Mouse (Mus musculus): ENCODE results near the gene Lpar2. TPM values are rescaled to one million over a fixed set of nuclear protein-coding genes. Genes with fewer than 3 reads are reported as not detected.

The Lpar2 gene
- polyA plus RNA-seq, 1 experiment from 2014 or later, result 0.06 TPM

- no peak for ATAC-seq (ENCODE audit: insufficient read depth)
- no peaks in the 10 kb centered on the region for H3K9me3 ChIP-seq (replicated peaks)
- WGBS (ENCODE audit: insufficient replicate concordance), result 78% methylated on average over 5 of the region's 5 CpGs
- H3K27ac ChIP-seq (replicated peaks), result no peak overlapping the region
- H3K27me3 ChIP-seq, result no peaks in the 10 kb centered on the region
- H3K4me3 ChIP-seq (replicated peaks), result no peak overlapping the region
- H3K36me3 ChIP-seq (replicated peaks), result peaks cover 66% of the 10 kb centered on the region
- peaks cover 19% of the 10 kb centered on the region for H3K4me1 ChIP-seq (replicated peaks)
- no peak overlapping the region for H3K4me2 ChIP-seq
- no peak overlapping the region for H3K9ac ChIP-seq
Measured at GRCm38 (mm10) chr8:69807236-69807635, 15.0 kb upstream of the Lpar2 start.

GRCm38 (mm10) chr8:69808094-69808863 is 13.9 kb upstream of the Lpar2 start, which contains the start of gene Gmip:
Gmip (plus strand) TSS chr8:69808679.
- 5% methylated on average over 24 of the region's 28 CpGs for WGBS (ENCODE audit: insufficient replicate concordance)
- H3K9me3 ChIP-seq (replicated peaks), result no peaks in the 10 kb centered on the region
- H3K27me3 ChIP-seq, result no peaks in the 10 kb centered on the region
- peak within 1 kb of the TSS; percentile 87 for H3K4me2 ChIP-seq
- H3K4me3 ChIP-seq (replicated peaks), result peak within 1 kb of the TSS; percentile 62
- H3K27ac ChIP-seq (replicated peaks), result peak within 1 kb of the TSS; percentile 10; the same call in 1 of the 2 replicates
- H3K36me3 ChIP-seq (replicated peaks), result peaks cover 56% of the 10 kb centered on the region
- peak; percentile 75 for ATAC-seq (ENCODE audit: insufficient read depth)
- peak within 1 kb of the TSS; percentile 48 for H3K9ac ChIP-seq
- H3K4me1 ChIP-seq (replicated peaks), result peaks cover 19% of the 10 kb centered on the region

- under 1% methylated on average over 23 of the region's 23 CpGs for WGBS (ENCODE audit: insufficient replicate concordance)
- H3K36me3 ChIP-seq (replicated peaks), result peaks cover 49% of the 10 kb centered on the region
Measured at GRCm38 (mm10) chr8:69808864-69809403, 13.3 kb upstream of the Lpar2 start.

GRCm38 (mm10) chr8:69809820-69810219 is 12.4 kb upstream of the Lpar2 start:
- Histone ChIP-seq H3K9ac (no peak overlapping the region), H3K4me3 (replicated peaks) (no peak overlapping the region), H3K36me3 (replicated peaks) (peaks cover 49% of the 10 kb centered on the region), H3K9me3 (replicated peaks) (no peaks in the 10 kb centered on the region), H3K4me1 (replicated peaks) (peaks cover 19% of the 10 kb centered on the region), H3K27me3 (no peaks in the 10 kb centered on the region), H3K27ac (replicated peaks) (no peak overlapping the region), H3K4me2 (peak overlapping the region; percentile 87)
- WGBS (ENCODE audit: insufficient replicate concordance), result 40% methylated on average over 3 of the region's 3 CpGs
- ATAC-seq (ENCODE audit: insufficient read depth), result no peak

More at GRCm38 (mm10) chr8:69808864-69809403, 13.3 kb upstream of the Lpar2 start:
- ATAC-seq (ENCODE audit: insufficient read depth), result peak; percentile 22; the same call in 1 of the 2 replicates
- Histone ChIP-seq H3K27ac (replicated peaks) (peak overlapping the region; percentile 10; the same call in 1 of the 2 replicates), H3K4me3 (replicated peaks) (peak overlapping the region; percentile 62), H3K9me3 (replicated peaks) (no peaks in the 10 kb centered on the region), H3K27me3 (no peaks in the 10 kb centered on the region), H3K9ac (peak overlapping the region; percentile 48), H3K4me1 (replicated peaks) (peaks cover 19% of the 10 kb centered on the region), H3K4me2 (peak overlapping the region; percentile 87)

GRCm38 (mm10) chr8:69814881-69815280 is 7.3 kb upstream of the Lpar2 start:
- Histone ChIP-seq H3K27me3 (no peaks in the 10 kb centered on the region), H3K36me3 (replicated peaks) (peaks cover 29% of the 10 kb centered on the region), H3K4me1 (replicated peaks) (no peaks in the 10 kb centered on the region), H3K9me3 (replicated peaks) (no peaks in the 10 kb centered on the region), H3K4me3 (replicated peaks) (no peak overlapping the region), H3K27ac (replicated peaks) (no peak overlapping the region), H3K9ac (no peak overlapping the region), H3K4me2 (no peak overlapping the region)
- ATAC-seq (ENCODE audit: insufficient read depth), result no peak
- 65% methylated on average over 2 of the region's 2 CpGs for WGBS (ENCODE audit: insufficient replicate concordance)

- no peaks in the 10 kb centered on the region for H3K4me1 ChIP-seq (replicated peaks)
- H3K4me3 ChIP-seq (replicated peaks), result no peak overlapping the region
- no peak for ATAC-seq (ENCODE audit: insufficient read depth)
- no peak overlapping the region for H3K9ac ChIP-seq
- no peaks in the 10 kb centered on the region for H3K27me3 ChIP-seq
- 75% methylated on average over 4 of the region's 4 CpGs for WGBS (ENCODE audit: insufficient replicate concordance)
- H3K27ac ChIP-seq (replicated peaks), result no peak overlapping the region
- no peak overlapping the region for H3K4me2 ChIP-seq
- H3K9me3 ChIP-seq (replicated peaks), result no peaks in the 10 kb centered on the region
- peaks cover 29% of the 10 kb centered on the region for H3K36me3 ChIP-seq (replicated peaks)
Measured at GRCm38 (mm10) chr8:69815396-69815795, 6.8 kb upstream of the Lpar2 start.

- H3K4me2 ChIP-seq, result no peak overlapping the region
- no peak for ATAC-seq (ENCODE audit: insufficient read depth)
- H3K27me3 ChIP-seq, result peaks cover 9% of the 10 kb centered on the region; the same call in 1 of the 2 replicates
- WGBS (ENCODE audit: insufficient replicate concordance), result 72% methylated on average over 9 of the region's 9 CpGs
- H3K9me3 ChIP-seq (replicated peaks), result no peaks in the 10 kb centered on the region
- H3K9ac ChIP-seq, result no peak overlapping the region
- H3K27ac ChIP-seq (replicated peaks), result no peak overlapping the region
- H3K36me3 ChIP-seq (replicated peaks), result peaks cover 8% of the 10 kb centered on the region
- H3K4me1 ChIP-seq (replicated peaks), result peaks cover 13% of the 10 kb centered on the region
- no peak overlapping the region for H3K4me3 ChIP-seq (replicated peaks)
Measured at GRCm38 (mm10) chr8:69820466-69820865, 1.8 kb upstream of the Lpar2 start.

- peak overlapping the region; percentile 39; the same call in 1 of the 2 replicates for H3K9ac ChIP-seq
- no peak for ATAC-seq (ENCODE audit: insufficient read depth)
- H3K27ac ChIP-seq (replicated peaks), result no peak overlapping the region
- peaks cover 9% of the 10 kb centered on the region; the same call in 1 of the 2 replicates for H3K27me3 ChIP-seq
- WGBS (ENCODE audit: insufficient replicate concordance), result under 1% methylated on average over 20 of the region's 22 CpGs
- peaks cover 6% of the 10 kb centered on the region for H3K36me3 ChIP-seq (replicated peaks)
- H3K4me2 ChIP-seq, result peak overlapping the region; percentile 79
- peaks cover 13% of the 10 kb centered on the region for H3K4me1 ChIP-seq (replicated peaks)
- H3K4me3 ChIP-seq (replicated peaks), result peak overlapping the region; percentile 53
- H3K9me3 ChIP-seq (replicated peaks), result no peaks in the 10 kb centered on the region
Measured at GRCm38 (mm10) chr8:69821971-69822385, 251 bp upstream of the Lpar2 start.

GRCm38 (mm10) chr8:69826371-69826770 is 4.1 kb downstream of the Lpar2 start:
- no peaks in the 10 kb centered on the region for H3K36me3 ChIP-seq (replicated peaks)
- H3K27me3 ChIP-seq, result peaks cover 9% of the 10 kb centered on the region; the same call in 1 of the 2 replicates
- peaks cover 13% of the 10 kb centered on the region for H3K4me1 ChIP-seq (replicated peaks)
- no peak overlapping the region for H3K27ac ChIP-seq (replicated peaks)
- 82% methylated on average over 12 of the region's 12 CpGs for WGBS (ENCODE audit: insufficient replicate concordance)
- no peak overlapping the region for H3K4me2 ChIP-seq
- H3K9ac ChIP-seq, result no peak overlapping the region
- H3K4me3 ChIP-seq (replicated peaks), result no peak overlapping the region
- no peak for ATAC-seq (ENCODE audit: insufficient read depth)
- no peaks in the 10 kb centered on the region for H3K9me3 ChIP-seq (replicated peaks)

GRCm38 (mm10) chr8:69832298-69832853 is 10.1 kb downstream of the Lpar2 start, which contains the start of gene Pbx4:
Pbx4 (plus strand) TSS chr8:69832491.
- peak within 1 kb of the TSS; percentile 53; the same call in 1 of the 2 replicates for H3K27ac ChIP-seq (replicated peaks)
- no peaks in the 10 kb centered on the region for H3K9me3 ChIP-seq (replicated peaks)
- H3K36me3 ChIP-seq (replicated peaks), result no peaks in the 10 kb centered on the region
- no peaks in the 10 kb centered on the region; the same call in 1 of the 2 replicates for H3K27me3 ChIP-seq
- peak within 1 kb of the TSS; percentile 69 for H3K4me3 ChIP-seq (replicated peaks)
- H3K4me2 ChIP-seq, result peak within 1 kb of the TSS; percentile 96
- H3K9ac ChIP-seq, result peak within 1 kb of the TSS; percentile 70
- peak; percentile 90 for ATAC-seq (ENCODE audit: insufficient read depth)
- under 1% methylated on average over 38 of the region's 38 CpGs for WGBS (ENCODE audit: insufficient replicate concordance)
- H3K4me1 ChIP-seq (replicated peaks), result peaks cover 19% of the 10 kb centered on the region
